Mouse (Mus musculus) neutrophil, adult 5-6 weeks (primary cell): ENCODE measurements around the gene Vinac1. TPM values are rescaled to one million over a fixed set of nuclear protein-coding genes. Genes with fewer than 3 reads are reported as not detected.

Experiments used
- ATAC-seq: fragments of 151-379, 151-347 bp; 2 replicates; pipeline ENCODE4 v1.8.0; 2017; ENCODE audit warnings: mild to moderate bottlenecking, moderate TSS enrichment; ENCODE audit not compliant: insufficient number of reproducible peaks, poor library complexity, low FRiP score, severe bottlenecking; ENCODE audit errors: extremely low read depth
- total RNA-seq: library from RNA; stranded (forward); fragments of 200-1000 nt; gene quantifications from 2 replicates; pipeline ENCODE4 v1.2.3, GENCODE M21; 2017

Gene Vinac1
- total RNA-seq: 0.12 TPM in 1 of 2 replicates, not detected in the other

- no peak for ATAC-seq
Measured at GRCm38 (mm10) chr2:129047811-129048210, at the start of gene Vinac1. Gene Vinac1 (minus strand): TSS chr2:129048172.

- no peak for ATAC-seq
Measured at GRCm38 (mm10) chr2:129093926-129094724, 46.2 kb upstream of the Vinac1 start.

GRCm38 (mm10) chr2:129092810-129093209, 44.8 kb upstream of the Vinac1 start:
- ATAC-seq: no peak

GRCm38 (mm10) chr2:129090370-129090769, 42.4 kb upstream of the Vinac1 start:
- ATAC-seq: no peak

GRCm38 (mm10) chr2:129087520-129087919, 39.5 kb upstream of the Vinac1 start:
- no peak for ATAC-seq

- ATAC-seq: peak; percentile 63
Measured at GRCm38 (mm10) chr2:129084959-129085358, 37.0 kb upstream of the Vinac1 start.

GRCm38 (mm10) chr2:129083514-129083913, 35.5 kb upstream of the Vinac1 start:
- no peak for ATAC-seq

GRCm38 (mm10) chr2:129081097-129081496, 33.1 kb upstream of the Vinac1 start:
- ATAC-seq: no peak

GRCm38 (mm10) chr2:129079194-129079593, 31.2 kb upstream of the Vinac1 start:
- ATAC-seq: no peak

GRCm38 (mm10) chr2:129078313-129078712, 30.3 kb upstream of the Vinac1 start:
- ATAC-seq: peak; percentile 44; the same call in 1 of the 2 replicates

GRCm38 (mm10) chr2:129070296-129070695, 22.3 kb upstream of the Vinac1 start:
- ATAC-seq: no peak

- peak; percentile 21; the same call in 1 of the 2 replicates for ATAC-seq
Measured at GRCm38 (mm10) chr2:129066326-129066725, 18.4 kb upstream of the Vinac1 start.

- peak; percentile 59 for ATAC-seq
Measured at GRCm38 (mm10) chr2:129065437-129066282, 17.7 kb upstream of the Vinac1 start, which contains the start of gene Ttl. Gene Ttl (plus strand): TSS chr2:129065942.

GRCm38 (mm10) chr2:129061456-129062059, 13.6 kb upstream of the Vinac1 start:
- ATAC-seq: no peak

GRCm38 (mm10) chr2:129057920-129058361, 10.0 kb upstream of the Vinac1 start:
- ATAC-seq: no peak

- ATAC-seq: no peak
Measured at GRCm38 (mm10) chr2:129057256-129057655, 9.3 kb upstream of the Vinac1 start.

GRCm38 (mm10) chr2:129056597-129056996, 8.6 kb upstream of the Vinac1 start:
- ATAC-seq: no peak

GRCm38 (mm10) chr2:129055741-129056140, 7.8 kb upstream of the Vinac1 start:
- no peak for ATAC-seq

GRCm38 (mm10) chr2:129052451-129052983, 4.5 kb upstream of the Vinac1 start:
- no peak for ATAC-seq
